Mouse (Mus musculus) liver, embryonic 14.5 days (tissue): ENCODE data around the gene Zfp72. TPM values are rescaled to one million over a fixed set of nuclear protein-coding genes. Genes with fewer than 3 reads are reported as not detected.
A peak's percentile ranks its signal among the peaks of the same experiment; 100 is the strongest.

ENCODE experiments used
- ATAC-seq: fragments of 200-750 bp; cut with Nextera tagmentation; 2 replicates; pipeline ENCODE4 v1.8.0; 2017; ENCODE audit warnings: moderate number of reproducible peaks, mild to moderate bottlenecking, moderate library complexity; ENCODE audit not compliant: insufficient read depth
- DNase-seq, 3 experiments: peaks; one replicate each; pipeline ENCODE4 v3.0.0-alpha.2; 2012 to 2013; ENCODE audit warnings: low read depth in 3 of 3, low spot score in 3 of 3
- H3K27ac ChIP-seq: fragments of 300-500 bp; sonication (generic); 2 replicates; pipeline ENCODE4 v1.5.1; 2014; ENCODE audit warnings: moderate library complexity, mild to moderate bottlenecking, control low read depth, inconsistent platforms
- H3K27me3 ChIP-seq: fragments of 300-500 bp; sonication (generic); 2 replicates; pipeline ENCODE4 v1.6.1; 2014; ENCODE audit warnings: mild to moderate bottlenecking, low read length, moderate library complexity; ENCODE audit not compliant: control insufficient read depth, insufficient read depth
- H3K36me3 ChIP-seq: fragments of 300-500 bp; sonication (generic); replicated peaks from 2 replicates; pipeline ENCODE4 v1.6.1; 2014; ENCODE audit warnings: low read depth; ENCODE audit not compliant: control insufficient read depth, insufficient read depth
- H3K4me1 ChIP-seq, 2 experiments: fragments of 200-500 bp in 1 of 2; fragments of 300-500 bp in 1 of 2; sonication (generic) in 1 of 2; replicated peaks; 2 replicates each; pipeline ENCODE4 v1.6.1; 2012 to 2014; ENCODE audit warnings: antibody characterized with exemption in 1 of 2, inconsistent platforms in 1 of 2, low read length in 1 of 2; ENCODE audit not compliant: control insufficient read depth in 2 of 2, insufficient read depth in 2 of 2
- H3K4me2 ChIP-seq: fragments of 300-500 bp; sonication (generic); 2 replicates; pipeline ENCODE4 v1.6.1; 2014; ENCODE audit warnings: low read depth, mild to moderate bottlenecking, control low read depth, moderate library complexity
- H3K4me3 ChIP-seq, 2 experiments: fragments of 200-500 bp in 1 of 2; fragments of 300-500 bp in 1 of 2; sonication (generic) in 1 of 2; 2 replicates each; pipeline ENCODE4 v1.5.1; 2012 to 2014; ENCODE audit warnings: low read depth in 2 of 2, low read length in 2 of 2, mild to moderate bottlenecking in 2 of 2, control low read depth in 1 of 2, inconsistent platforms in 1 of 2, moderate library complexity in 1 of 2; ENCODE audit not compliant: insufficient read depth in 1 of 2
- H3K9ac ChIP-seq: fragments of 300-500 bp; sonication (generic); replicated peaks from 2 replicates; pipeline ENCODE4 v1.6.1; 2014; ENCODE audit warnings: mild to moderate bottlenecking, control low read depth, moderate library complexity
- H3K9me3 ChIP-seq: fragments of 300-500 bp; sonication (generic); 2 replicates; pipeline ENCODE4 v1.6.1; 2016; ENCODE audit warnings: low read length, mixed read lengths; ENCODE audit not compliant: control insufficient read depth
- CTCF ChIP-seq: IDR thresholded peaks from 2 replicates; pipeline ENCODE4 v1.5.1; 2016; ENCODE audit warnings: antibody characterized with exemption, low read depth, control low read depth
- EP300 ChIP-seq: IDR thresholded peaks from 2 replicates; pipeline ENCODE4 v1.6.1; 2016; ENCODE audit warnings: antibody characterized with exemption, low read depth
- WGBS: fragments of 180-500 bp; shearing (Covaris S2); extraction: QIAGEN DNeasy Blood & Tissue Kit; methylation state at CpG from one replicate; pipeline ENCODE4 v1.1.7; 2014; ENCODE audit not compliant: insufficient replicate concordance; 5-methylcytosine and 5-hydroxymethylcytosine counted together
- polyA plus RNA-seq, 2 experiments: library from polyadenylated mRNA; depleted of rRNA in 1 of 2; stranded (reverse) in 1 of 2; unstranded in 1 of 2; fragments of >200 nt; fragmentation: Nextera tagmentation in 1 of 2; extraction: Ambion mirVana in 1 of 2; gene quantifications; 2 replicates each; pipeline versions ENCODE4 v1.2.1 to v1.2.3; 2012 to 2014

Gene Zfp72
- polyA plus RNA-seq (2012; rRNA removed) (0.19 and 0.23 TPM in 2 replicates), polyA plus RNA-seq (2014; fragmentation: Nextera tagmentation; extraction: Ambion mirVana) (0.87 and 0.88 TPM in 2 replicates)

GRCm38 (mm10) chr13:74390371-74390990 is at the start of gene Zfp72:
Zfp72 (minus strand) TSS chr13:74390836.
- WGBS, result 1% methylated on average over 14 of the region's 14 CpGs
- peak; percentile 56; the same call in 1 of the 2 replicates for ATAC-seq
- peak within 1 kb of the TSS; percentile 59 to 98 for H3K4me3 ChIP-seq
- no peaks in the 10 kb centered on the region for H3K27me3 ChIP-seq
- no peaks in the 10 kb centered on the region for H3K9me3 ChIP-seq
- TF ChIP-seq CTCF (no peak), EP300 (no peak)
- H3K27ac ChIP-seq, result no peak within 1 kb of the TSS
- H3K4me2 ChIP-seq, result peak within 1 kb of the TSS; percentile 61
- H3K4me1 ChIP-seq, result no peaks in the 10 kb centered on the region
- H3K36me3 ChIP-seq, result no peaks in the 10 kb centered on the region
- peak within 1 kb of the TSS; percentile 47 for H3K9ac ChIP-seq
- DNase-seq, result peak; percentile 23 to 29 (median 28)

- Histone ChIP-seq H3K4me2 (no peak overlapping the region), H3K27me3 (no peaks in the 10 kb centered on the region), H3K4me1 (no peaks in the 10 kb centered on the region), H3K36me3 (no peaks in the 10 kb centered on the region), H3K4me3 (no peak overlapping the region), H3K9ac (no peak overlapping the region), H3K9me3 (no peaks in the 10 kb centered on the region; the same call in 1 of the 2 replicates), H3K27ac (no peak overlapping the region)
- ATAC-seq, result no peak
- 21% methylated on average over 19 of the region's 19 CpGs for WGBS
- TF ChIP-seq CTCF, result no peak
- TF ChIP-seq EP300, result no peak
- no peak for DNase-seq
Measured at GRCm38 (mm10) chr13:74439895-74440294, 49.3 kb upstream of the Zfp72 start.

- Histone ChIP-seq H3K9ac (no peak within 1 kb of the TSS), H3K27me3 (no peaks in the 10 kb centered on the region), H3K9me3 (no peaks in the 10 kb centered on the region), H3K4me1 (no peaks in the 10 kb centered on the region), H3K27ac (no peak within 1 kb of the TSS), H3K36me3 (no peaks in the 10 kb centered on the region), H3K4me3 (no peak within 1 kb of the TSS), H3K4me2 (no peak within 1 kb of the TSS)
- DNase-seq (no peak), ATAC-seq (no peak)
- no peak for TF ChIP-seq CTCF
- TF ChIP-seq EP300, result no peak
- WGBS, result 22% methylated on average over 11 of the region's 11 CpGs
Measured at GRCm38 (mm10) chr13:74399298-74399839, 8.7 kb upstream of the Zfp72 start, which contains the start of gene Ftl1-ps1. Ftl1-ps1 (plus strand) TSS chr13:74399694.

GRCm38 (mm10) chr13:74391156-74391555 is 520 bp upstream of the Zfp72 start:
- H3K4me2 ChIP-seq, result no peak overlapping the region
- no peak overlapping the region for H3K9ac ChIP-seq
- ATAC-seq (no peak), DNase-seq (no peak)
- no peaks in the 10 kb centered on the region for H3K36me3 ChIP-seq
- 52% methylated on average over 2 of the region's 2 CpGs for WGBS
- TF ChIP-seq EP300, result no peak
- no peak for TF ChIP-seq CTCF
- no peaks in the 10 kb centered on the region for H3K9me3 ChIP-seq
- no peak overlapping the region for H3K4me3 ChIP-seq
- no peaks in the 10 kb centered on the region for H3K27me3 ChIP-seq
- no peak overlapping the region for H3K27ac ChIP-seq
- H3K4me1 ChIP-seq, result no peaks in the 10 kb centered on the region

- Histone ChIP-seq H3K4me2 (peak overlapping the region; percentile 61), H3K4me3 (peak overlapping the region in 1 of 2 experiments; percentile 59; a peak in 1 of 4 replicates), H3K27ac (no peak overlapping the region), H3K9me3 (no peaks in the 10 kb centered on the region), H3K4me1 (no peaks in the 10 kb centered on the region), H3K9ac (no peak overlapping the region), H3K36me3 (no peaks in the 10 kb centered on the region), H3K27me3 (no peaks in the 10 kb centered on the region)
- DNase-seq (no peak), ATAC-seq (no peak)
- TF ChIP-seq EP300 (no peak), CTCF (no peak)
- 49% methylated on average over 6 of the region's 6 CpGs for WGBS
Measured at GRCm38 (mm10) chr13:74389730-74390129, 906 bp downstream of the Zfp72 start.
